Mouse (Mus musculus) spleen, embryonic (tissue): ENCODE measurements around the gene Ankrd26.

Experiments used
- CTCF ChIA-PET: fragments of 350-600 bp; sonication (Branson Sonifier 250); formaldehyde crosslinking; loops from one replicate; lab custom pipeline; 2022; lab: Charles Lee

Ankrd26 gene

GRCm38 (mm10) chr6:118478957-118479708 lies 82.9 kb downstream of the Ankrd26 start, which contains the start of gene Zfp9:
Gene Zfp9 (minus strand): TSS chr6:118479320.
- CTCF ChIA-PET, result no interaction called here

GRCm38 (mm10) chr6:118477875-118478785 lies 83.9 kb downstream of the Ankrd26 start:
- CTCF ChIA-PET, result no interaction called here

- CTCF ChIA-PET, result no interaction called here
These were observed 99.8 kb downstream of the Ankrd26 start for GRCm38 (mm10) chr6:118462069-118462705.

GRCm38 (mm10) chr6:118457726-118458125 lies 104.3 kb downstream of the Ankrd26 start:
- CTCF ChIA-PET, result no interaction called here

- CTCF ChIA-PET, result interaction anchor here (1.3 kb wide), 1 partner anchor 8 kb away, joined by 4 read pairs; no protein-coding TSS in a partner anchor
These were observed 106.9 kb downstream of the Ankrd26 start, which contains the start of gene Zfp248 for GRCm38 (mm10) chr6:118455042-118455631. Gene Zfp248 (minus strand): TSS chr6:118455528.

- CTCF ChIA-PET, result interaction anchor here (1.3 kb wide), 1 partner anchor 8 kb away, joined by 4 read pairs; no protein-coding TSS in a partner anchor
These were observed 107.6 kb downstream of the Ankrd26 start for GRCm38 (mm10) chr6:118454452-118454851.
